Mouse (Mus musculus): ENCODE results near the gene Usp7.

- TF ChIP-seq CTCF (IDR thresholded peaks at IDR 0.05; ENCODE audit: low read depth): no peak
- TF ChIP-seq EP300 (optimal IDR thresholded peaks at IDR 0.05): no peak
Measured at GRCm38 (mm10) chr16:8687559-8688112, 104.5 kb downstream of the Usp7 start.
